Mouse (Mus musculus) cerebellum, adult 2 months (tissue): ENCODE results near the gene N4bp1.

Source experiments
- CTCF ChIP-seq: fragments of 200-500 bp; IDR thresholded peaks from 2 replicates; pipeline ENCODE4 v1.5.1; 2011; ENCODE audit warnings: low read depth, mild to moderate bottlenecking, control low read depth, low read length, moderate library complexity, borderline replicate concordance; ENCODE audit not compliant: insufficient read depth
- POLR2A ChIP-seq: fragments of 200-500 bp; IDR thresholded peaks from 2 replicates; pipeline ENCODE4 v1.6.1; 2011; ENCODE audit warnings: low read length, control low read depth, borderline replicate concordance; ENCODE audit not compliant: insufficient read depth

GRCm38 (mm10) chr8:86884067-86884466, 991 bp downstream of the N4bp1 start:
- TF ChIP-seq POLR2A (no peak), CTCF (no peak)
